Mouse (Mus musculus) spleen, postnatal 10 days (tissue): ENCODE measurements around the gene Gfer.
A peak's percentile ranks its signal among the peaks of the same experiment; 100 is the strongest.
"Not testable (repeated sequence)": the region's sequence is repeated elsewhere in the genome, so short reads cannot be mapped to it uniquely, and the experiment has no call there.

ENCODE experiments used
- DNase-seq, 2 experiments: peaks; one replicate each; pipeline ENCODE4 v3.0.0; 2021 to 2022; ENCODE audit warnings: low spot score in 2 of 2

Gfer gene

DNA sequence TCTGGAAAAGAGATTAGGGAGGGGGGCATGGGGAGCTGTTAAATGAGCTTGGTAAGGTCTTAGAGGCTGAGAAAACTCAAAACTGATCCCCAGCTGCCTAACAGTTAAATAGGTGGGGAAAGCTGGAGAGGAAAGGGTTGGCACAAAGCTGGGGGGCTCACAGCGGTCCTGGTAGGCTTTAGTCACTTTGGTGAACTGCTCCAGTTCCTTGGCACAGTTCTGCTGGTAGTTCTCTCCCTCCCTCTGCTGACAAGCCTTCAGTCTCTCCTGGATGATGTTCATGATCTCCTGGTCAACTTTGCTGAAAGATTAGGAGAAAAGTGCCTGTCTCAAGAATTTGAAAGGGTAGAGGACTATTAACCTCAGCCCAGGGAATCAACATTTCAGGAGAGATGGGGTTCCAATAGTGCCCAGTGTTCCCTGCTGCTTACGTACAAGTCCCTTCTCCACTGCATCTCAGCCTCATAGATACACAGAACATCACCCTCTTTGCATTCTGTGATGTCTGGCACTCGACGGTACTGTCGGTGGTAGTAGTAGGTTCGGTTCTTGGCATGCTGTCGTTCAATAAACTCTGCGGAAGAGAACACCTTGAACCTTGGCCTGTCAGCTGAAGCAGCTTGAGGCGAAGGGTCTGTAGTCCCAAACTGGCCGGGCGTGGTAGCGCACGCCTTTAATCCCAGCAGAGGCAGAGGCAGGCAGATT, 26.4 kb upstream of the Gfer start:
- DNase-seq = no peak

DNA sequence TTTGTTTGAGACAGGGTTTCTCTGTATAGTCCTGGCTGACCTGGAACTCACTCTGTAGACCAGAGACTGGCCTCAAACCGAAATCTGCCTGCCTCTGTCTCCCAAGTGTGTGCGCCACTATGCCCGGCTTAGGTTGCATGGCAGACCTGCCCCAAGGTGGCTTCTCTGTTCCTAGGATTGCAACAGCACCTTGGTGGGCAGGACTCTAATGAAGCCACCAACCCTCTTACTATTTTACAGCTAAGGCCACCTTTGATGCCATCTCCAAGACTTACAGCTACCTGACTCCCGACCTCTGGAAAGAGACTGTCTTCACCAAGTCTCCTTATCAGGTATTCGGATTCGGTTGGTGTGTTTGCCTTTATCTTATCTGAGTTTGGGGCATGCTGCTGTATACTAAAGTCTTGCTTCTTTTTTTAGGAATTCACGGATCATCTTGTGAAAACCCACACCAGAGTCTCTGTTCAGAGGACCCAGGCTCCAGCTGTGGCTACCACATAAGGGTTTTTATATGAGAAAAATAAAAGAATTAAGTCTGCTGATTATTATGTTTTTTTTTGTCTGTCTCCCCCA, 25.5 kb upstream of the Gfer start:
- DNase-seq = not testable (repeated sequence)

DNA sequence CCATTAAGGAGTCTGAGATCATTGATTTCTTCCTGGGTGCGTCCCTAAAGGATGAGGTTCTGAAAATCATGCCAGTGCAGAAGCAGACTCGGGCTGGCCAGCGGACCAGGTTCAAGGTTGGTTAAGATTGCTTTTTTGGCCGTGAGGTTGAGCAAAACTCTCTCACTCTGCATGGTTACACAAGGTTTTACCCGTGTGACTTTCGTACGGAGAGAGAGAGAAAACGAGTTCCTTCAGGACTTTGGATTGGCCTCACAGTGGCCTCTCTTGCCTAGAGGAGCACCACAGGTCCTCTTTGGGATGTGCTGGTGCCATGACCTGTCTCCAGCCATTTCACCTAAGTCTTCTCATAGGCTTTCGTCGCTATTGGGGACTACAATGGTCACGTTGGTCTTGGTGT, 24.7 kb upstream of the Gfer start:
- DNase-seq = not testable (repeated sequence)

DNA sequence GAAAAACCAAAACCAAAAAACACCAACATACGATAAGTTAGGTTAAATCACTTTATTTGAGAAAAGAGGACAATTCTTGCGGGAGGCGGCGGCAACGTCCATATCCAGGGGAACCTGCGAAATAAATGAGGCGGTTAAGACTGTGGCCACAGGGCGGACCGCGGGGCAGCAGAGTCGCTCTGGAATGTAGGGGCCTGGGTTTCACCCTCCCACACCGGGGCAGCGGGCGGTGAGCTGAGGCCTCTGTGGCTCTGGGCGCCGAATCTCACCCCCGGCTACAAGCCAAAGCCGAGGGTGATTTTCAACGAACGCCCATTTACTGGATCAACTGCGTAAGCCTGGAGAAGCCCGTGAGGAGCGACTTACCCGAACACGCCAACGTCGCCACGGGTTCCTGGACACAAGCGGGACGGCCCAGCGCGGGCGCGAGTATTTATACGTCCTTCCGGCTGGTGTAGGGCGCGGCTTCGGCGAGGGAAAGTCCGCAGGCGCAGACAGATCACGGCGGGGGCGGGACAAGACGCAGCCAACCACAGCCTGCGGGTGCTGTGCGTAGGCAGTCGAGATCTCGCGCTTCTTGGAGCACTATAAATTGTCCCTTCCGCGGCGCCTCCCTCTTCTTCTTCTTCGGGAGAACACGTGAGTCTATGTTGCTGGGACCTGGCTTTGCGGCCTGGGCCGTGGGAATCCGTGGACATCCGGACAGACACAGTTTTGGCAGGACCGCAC, 23.7 kb upstream of the Gfer start:
- peak; percentile 90 to 99 for DNase-seq

DNA sequence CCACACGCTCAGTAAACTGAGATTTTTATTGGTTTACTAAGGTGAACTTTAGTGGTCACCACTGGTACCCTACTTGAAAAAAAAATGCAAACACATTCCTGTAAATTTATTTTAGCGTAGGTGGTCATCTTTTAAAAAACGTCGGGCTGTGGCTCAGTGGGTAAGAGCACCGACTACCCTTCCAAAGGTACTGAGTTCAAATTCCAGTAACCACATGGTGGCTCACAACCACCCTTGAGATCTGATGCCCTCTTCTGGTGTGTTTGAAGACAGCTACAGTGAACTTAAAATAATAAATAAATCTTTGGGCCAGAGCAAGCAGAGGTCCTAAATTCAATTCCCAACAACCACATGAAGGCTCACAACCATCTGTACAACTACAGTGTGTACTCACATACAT, 23.0 kb upstream of the Gfer start:
- DNase-seq = not testable (repeated sequence)

DNA sequence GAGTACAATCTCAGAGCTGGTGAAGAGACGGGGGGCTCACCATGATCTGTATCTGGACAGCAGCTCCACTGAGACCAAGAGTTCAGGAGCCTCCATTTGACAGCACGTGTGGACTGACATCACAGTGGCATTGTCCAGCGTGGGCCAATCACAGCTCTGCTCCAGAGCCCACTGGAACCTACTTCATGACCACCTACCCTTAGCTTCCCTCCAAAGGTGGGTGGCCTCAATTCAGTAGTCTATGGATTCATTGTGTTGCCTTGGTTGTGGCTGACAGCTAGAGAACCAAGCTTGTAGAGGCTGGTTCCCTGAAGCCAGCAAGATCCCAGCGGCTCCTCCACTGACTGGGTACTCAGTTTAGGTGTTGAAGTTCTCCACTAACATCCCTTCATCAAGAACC, 22.0 kb upstream of the Gfer start, which contains the start of the genes Rnf151 and Rps2:
Gene Rnf151, minus strand, starts transcription at position 121 of the 400 bp plus-strand sequence.
Gene Rps2, plus strand, starts transcription at position 174 of the 400 bp plus-strand sequence.
- no peak for DNase-seq

DNA sequence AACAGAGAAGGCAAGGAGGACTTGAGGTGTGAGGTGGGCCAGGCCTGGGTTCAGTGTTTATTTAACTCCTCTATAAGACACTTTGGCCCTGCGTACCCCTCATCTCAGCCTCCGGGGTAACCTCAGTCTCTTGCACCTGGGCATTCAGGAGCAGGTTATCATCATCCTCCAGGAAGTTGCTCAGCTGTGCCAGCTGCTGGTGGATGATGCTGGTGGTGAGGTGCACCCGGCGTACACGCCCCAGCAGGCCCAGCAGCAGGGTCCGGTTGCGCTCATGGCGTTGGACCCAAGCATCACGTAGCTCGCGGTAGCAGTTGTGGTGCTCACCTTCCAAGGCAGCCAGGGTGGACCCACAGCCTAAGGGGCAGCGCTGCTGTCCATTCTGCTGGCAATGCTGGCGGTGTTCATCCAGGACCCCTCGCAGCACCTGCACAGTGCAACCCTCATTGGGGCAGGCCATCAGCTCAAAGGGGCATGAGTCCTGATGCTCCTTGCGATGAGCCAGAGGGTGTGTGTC, 20.3 kb upstream of the Gfer start:
- DNase-seq = no peak

DNA sequence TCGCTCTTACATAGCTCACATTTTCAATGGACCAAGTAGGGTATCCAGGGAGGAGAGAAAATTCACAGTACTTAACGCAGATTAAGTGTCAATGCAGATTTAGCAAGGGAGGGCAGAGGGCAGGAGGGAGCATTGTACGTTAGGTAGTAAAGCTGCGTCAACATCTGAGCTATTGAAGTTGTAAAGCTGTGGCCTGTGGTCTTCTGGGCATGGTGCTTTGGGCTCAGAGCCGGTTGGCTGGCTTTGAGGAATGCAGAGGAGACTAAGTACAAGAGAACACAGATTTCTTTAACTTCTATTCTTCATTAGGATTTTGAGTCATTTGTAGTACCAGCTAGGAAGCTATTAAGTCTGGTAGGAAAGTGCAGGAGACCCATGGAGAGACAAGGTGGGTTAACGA, 19.6 kb upstream of the Gfer start:
- no peak for DNase-seq

DNA sequence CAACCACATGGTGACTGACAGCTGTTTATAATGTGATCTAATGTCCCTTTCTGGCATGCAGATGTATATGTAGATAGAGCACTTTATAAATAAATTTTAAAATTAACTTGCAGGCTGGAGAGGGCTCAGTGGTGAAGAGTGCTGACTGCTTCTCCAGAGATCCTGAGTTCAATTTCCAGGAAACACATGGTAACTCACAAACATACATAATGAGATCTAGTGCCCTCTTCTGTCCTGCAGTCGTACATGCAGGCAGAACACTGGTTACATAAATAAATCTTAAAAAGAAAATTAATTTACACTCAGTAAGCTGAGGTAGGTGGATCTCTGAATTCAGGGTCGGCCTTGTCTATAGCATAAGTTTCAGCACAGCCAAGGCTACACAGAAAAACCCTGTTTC, 12.7 kb upstream of the Gfer start:
- no peak for DNase-seq

DNA sequence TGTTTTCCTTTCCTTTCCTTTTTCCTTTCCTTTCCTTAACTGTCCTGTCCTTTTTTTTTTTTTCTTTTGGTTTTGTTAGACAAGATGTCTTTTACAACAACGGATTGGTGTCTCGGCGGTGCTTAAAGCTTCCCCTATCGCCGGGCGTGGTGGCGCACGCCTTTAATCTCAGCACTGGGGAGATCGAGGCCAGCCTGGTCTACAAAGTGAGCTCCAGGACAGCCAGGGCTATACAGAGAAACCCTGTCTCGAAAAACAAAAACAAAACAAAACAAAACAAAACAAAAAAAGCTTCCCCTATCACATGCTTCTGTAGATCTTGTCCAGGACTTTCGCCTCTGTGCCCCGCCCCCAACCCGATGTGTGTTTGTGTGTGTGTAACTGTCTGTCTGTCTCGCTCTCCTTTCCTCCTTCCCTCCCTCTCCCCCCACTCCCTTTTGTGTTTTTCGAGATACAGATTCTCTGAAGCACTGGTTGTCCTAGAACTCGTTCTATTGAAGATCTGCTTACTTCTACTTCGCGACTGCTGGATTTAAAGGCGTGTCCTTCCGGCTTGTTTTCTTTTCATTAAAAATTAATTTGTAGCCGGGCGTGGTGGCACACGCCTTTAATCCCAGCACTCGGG, 12.0 kb upstream of the Gfer start:
- DNase-seq = peak in 1 of 2 experiments; percentile 49

DNA sequence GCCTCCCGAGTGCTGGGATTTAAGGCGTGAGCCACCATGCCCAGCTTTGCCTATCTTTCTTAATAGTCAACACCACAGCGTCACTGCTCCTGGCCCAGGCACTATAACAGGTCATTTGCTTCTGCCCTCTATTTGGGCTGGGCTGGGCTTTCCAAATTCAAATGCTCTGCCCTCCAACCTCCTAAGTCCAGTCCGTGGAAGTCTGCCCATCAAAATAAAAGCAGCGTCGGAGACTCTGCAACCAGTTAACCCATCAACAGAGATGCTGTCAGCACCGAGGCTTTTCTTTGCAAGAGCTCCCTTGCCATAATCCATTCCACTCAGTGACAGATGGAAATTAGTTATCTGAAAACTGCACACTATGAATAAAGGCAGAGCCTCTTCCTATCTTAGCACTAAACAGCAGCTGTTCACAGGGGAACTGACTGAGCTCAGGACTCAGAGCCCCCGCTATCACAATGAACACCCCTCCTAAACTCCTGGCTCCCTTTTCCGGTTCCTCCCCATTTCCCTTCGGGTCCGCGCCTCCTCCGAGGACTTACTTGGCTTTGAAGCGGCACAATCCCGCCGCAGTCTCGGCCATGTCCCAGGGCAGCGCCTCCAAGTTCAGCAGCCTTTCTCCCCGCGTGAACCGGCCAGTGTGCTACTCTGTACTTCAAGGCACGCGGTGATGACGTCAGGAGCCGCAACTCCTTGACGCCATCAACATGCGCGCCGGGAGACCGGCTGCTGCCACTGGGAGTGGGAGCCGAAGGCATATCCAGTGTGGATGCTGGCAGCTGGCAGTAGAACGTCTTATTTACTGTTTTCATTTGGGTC, 11.2 kb upstream of the Gfer start, which contains the start of gene Tbl3:
Gene Tbl3, minus strand, starts transcription at position 679 of the 819 bp plus-strand sequence.
- DNase-seq = peak; percentile 94 to 96

DNA sequence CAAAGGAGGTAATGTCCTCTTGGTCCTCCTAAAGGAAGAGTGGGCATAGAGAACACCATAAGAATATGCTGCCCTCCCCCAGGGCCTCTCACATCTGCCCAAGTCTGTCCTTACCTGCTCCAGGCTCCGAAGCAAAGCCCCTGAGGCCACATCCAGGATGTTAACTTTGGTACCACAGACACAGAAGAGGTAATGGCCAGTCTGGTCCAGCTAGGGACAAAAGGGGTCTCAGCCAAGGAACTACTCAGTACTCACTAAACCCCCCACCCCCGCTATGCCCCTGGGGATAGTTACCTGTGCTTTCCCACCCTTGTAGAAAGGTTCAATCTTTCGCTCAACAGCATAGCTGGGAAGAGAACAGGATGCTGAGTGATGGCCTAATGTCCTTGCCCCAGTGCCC, 9.9 kb upstream of the Gfer start:
- DNase-seq = no peak

DNA sequence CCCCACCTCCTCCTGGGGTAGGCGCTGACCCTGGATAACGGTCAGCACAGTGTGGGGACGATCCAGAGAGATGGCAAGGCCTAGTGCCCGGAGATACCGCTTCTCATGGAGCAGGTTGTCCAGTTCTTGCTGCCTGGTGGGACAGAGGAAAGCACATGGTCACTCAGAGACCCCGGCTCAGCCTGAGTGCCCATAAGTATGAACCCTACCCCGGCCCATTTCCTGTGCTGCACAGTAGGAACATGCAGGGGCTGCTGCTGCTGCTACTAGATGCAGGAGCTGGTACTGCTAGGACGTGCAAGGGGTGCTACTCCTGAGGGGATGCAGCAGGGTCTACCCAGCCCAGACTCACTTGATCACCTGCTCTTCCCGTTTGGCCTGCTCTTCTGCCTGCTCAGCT, 5.3 kb upstream of the Gfer start:
- DNase-seq = no peak

DNA sequence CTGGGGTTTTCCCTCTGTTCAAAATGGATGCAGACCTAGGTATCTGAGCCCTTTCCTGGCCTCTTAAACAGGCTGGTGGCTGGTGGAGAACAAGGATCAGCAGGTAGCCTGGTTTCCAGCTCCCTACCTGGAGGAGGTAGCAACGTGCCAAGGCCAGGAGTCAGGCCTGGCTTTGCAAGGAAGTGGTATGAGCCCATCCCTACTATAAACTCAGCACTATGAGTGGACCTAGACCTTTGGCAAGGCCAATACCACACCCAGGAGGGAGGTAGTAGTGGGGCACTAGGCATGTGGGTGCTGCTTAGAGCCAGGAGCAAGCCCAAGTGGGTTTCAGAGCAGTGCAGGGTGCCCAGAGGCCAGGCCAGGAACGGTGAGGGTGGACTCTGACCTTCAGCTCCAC, 3.5 kb upstream of the Gfer start:
- no peak for DNase-seq

DNA sequence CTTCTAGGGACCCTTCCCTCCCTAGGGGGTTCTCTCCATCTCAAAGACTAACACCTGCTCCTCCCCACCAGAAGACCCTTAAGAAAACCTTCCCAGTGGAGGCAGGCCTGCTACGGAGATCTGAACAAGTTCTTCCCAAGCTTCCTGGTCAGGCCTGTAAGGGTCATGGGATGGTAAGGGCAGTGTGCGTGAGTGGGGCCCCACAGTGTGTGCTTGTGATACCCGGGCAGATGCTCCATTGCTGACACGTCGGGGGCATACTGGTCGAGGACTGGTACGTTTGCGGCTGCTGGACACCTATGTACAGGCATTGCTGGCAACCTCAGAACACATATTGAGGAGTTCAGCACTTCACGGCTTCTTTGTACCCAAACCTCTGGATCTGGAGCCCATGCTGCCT, 2.8 kb upstream of the Gfer start:
- DNase-seq = no peak

DNA sequence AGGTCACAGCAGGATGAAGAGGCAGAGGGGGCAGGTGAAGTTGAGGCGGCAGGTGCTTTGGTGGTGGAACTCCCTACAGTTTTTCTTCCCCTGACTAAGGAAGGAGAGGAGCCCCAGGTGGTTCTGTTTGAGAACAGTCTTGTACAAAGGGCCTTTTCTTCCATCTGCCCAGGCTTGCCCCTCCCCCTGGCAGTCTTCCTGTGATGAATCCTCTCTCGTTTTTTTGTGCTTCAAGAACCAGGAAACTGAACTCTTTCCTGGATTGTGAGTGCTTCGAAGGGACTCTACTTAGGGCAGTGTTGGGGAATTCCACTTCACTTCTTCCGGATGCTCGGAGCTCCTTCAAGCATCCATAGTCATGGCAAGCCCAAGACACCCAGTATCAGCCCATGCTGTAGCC, 2.0 kb upstream of the Gfer start:
- DNase-seq = no peak

DNA sequence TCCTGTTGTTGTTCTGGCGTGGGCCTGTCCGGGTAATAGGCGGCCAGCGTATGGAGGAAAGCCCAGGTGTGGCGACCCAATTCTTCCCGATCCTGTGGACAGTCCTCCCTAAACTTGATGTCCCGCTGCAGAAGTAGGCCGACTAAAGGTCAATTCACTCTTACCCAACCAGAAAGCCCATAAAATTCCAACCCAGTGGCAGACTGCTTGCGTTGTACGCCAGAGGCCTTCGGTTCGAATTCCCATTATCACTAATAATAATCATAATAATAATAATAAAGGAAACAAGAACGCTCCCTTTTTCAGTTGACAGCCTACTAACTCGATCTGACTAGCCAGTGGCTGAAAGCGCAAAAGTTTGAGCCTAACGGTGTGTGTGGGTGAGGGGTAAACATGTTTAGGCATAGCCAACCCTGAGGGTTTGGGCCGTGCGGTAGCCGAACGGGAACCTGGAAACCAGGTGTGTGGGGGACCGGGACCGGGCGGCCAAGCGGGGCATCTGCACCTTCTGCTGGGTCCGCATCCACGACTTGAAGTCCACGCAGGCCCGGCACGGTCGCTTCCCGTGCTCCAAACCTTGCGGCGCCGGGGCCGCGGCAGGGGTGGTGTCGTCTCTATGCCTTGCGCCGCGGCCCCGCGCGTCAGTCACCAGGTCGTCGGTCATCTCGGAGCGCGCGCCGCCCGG, 488 bp downstream of the Gfer start:
- no peak for DNase-seq

DNA sequence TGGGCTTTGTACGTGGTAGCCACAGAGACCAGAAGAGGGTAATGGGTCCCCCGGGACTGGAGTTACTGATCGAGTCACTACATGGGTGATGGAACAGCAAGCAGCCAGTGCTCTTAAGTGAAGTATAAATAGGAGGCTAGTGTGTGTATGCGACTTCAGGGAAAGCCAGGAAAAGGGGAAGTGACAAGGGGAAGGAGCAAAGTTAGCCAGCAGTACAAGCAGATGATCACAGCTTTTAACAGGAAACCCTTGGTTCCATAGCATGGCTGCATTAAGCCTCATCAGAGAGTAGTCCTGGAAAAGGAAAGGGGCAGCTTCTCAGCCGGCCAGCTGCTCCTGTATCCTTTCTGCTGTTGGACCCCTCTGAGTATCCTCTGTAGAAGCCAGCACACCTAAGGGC, 3.6 kb downstream of the Gfer start:
- DNase-seq = no peak

DNA sequence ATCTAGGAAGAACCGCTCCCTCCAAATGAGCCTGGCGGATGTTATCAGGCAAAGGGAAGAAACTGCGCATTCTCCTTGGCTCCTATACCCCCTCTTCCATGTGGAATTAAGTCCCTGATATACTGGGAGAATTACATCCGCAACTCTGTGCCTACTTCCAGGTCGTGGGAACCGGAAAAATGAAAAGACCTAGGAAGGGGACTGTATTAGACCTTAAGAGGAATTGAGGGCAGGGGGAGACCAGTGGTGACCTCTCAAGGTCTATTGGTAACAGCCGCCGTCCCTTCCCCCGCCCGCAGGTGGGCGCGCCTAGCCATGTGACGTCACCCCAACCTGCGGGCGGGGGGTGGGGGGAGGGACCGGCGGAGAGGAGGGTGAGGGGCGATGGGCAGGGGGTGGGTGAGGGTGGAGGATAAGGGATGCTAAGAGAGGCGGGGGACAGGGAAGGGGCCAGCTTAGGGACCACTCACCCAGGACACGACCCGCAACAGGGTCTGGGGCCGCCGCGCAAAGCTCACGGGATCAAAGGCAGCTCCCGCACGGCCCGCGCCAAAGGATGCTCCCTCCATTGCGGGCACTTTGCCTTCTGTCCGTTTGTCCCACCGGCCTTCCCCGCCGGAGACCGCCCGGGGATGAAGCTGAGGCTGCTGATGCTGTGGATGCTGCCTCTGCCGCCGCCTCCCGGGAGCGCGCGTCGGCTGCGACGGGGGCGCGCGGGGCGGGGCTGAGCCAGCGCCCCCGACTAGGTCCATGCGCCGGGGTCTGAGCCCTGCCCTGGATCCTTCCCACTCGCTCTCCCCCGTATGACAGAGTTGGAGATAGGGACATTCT, 6.5 kb downstream of the Gfer start, which contains the start of gene Syngr3:
Gene Syngr3, minus strand, starts transcription at position 705 of the 831 bp plus-strand sequence.
- DNase-seq = peak in 1 of 2 experiments; percentile 23

DNA sequence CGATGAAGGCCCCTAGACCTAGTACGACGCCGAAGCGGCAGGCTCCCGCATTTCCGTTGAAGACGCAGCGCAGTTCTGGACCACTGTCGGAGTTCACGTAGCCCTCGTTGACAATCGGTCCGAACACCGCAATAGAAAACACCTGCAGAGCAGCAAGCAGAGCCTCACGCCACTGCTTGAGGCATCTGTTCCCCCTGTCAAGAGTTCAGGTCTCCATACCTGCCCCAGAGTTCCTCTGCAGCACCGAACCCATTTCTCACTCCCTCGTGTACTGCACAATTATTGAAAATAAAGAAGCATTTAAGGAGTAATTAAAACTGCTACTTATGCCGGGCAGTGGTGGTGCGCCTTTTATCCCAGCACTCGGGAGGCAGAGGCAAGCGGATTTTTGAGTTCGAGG, 8.4 kb downstream of the Gfer start:
- no peak for DNase-seq
